Mouse (Mus musculus): ENCODE data around the gene Gm20822. TPM values are rescaled to one million over a fixed set of nuclear protein-coding genes. Genes with fewer than 3 reads are reported as not detected.
"Not testable (repeated sequence)": the region's sequence is repeated elsewhere in the genome, so short reads cannot be mapped to it uniquely, and the experiment has no call there.

Gm20822 gene
- not detected in 2 replicates for polyA plus RNA-seq (2012; ENCODE audit: insufficient read depth, low replicate concordance)

DNA sequence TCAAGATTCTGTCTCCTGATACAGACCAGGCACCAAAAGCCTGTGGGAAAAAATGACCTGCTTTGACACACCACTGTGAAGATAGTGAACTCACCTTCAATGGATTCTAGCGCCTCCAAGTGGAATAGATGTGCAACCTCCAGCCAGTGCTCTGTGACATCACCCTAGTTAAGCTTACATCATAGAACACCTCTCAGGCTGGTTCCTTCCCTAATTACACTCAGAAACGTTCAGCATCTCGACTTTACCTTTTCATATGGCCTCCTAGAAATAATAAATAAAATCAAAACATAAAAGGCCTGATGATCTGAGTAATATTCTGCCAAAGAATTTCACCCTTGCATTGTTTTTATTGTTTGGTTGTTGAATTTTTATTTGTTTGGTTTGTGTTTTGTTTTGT is at the start of gene Gm20822:
Gene Gm20822 (minus strand): TSS at position 101 of the 400 bp plus-strand sequence.
- not testable (repeated sequence) for H3K9me3 ChIP-seq; H3K27me3 ChIP-seq (replicated peaks); H3K4me3 ChIP-seq (replicated peaks); H3K4me1 ChIP-seq; H3K36me3 ChIP-seq (replicated peaks; ENCODE audit: low read length)
